Mouse (Mus musculus) liver, embryonic 16.5 days (tissue): ENCODE results near the gene Stap2. TPM values are rescaled to one million over a fixed set of nuclear protein-coding genes. Genes with fewer than 3 reads are reported as not detected.

Experiments
- ATAC-seq: fragments of 200-750 bp; cut with Nextera tagmentation; 2 replicates; pipeline ENCODE4 v1.8.0; 2017; ENCODE audit warnings: low read depth, mild to moderate bottlenecking, moderate number of reproducible peaks, moderate library complexity
- H3K27ac ChIP-seq: fragments of 300-500 bp; sonication (generic); 2 replicates; pipeline ENCODE4 v1.5.1; 2014; ENCODE audit warnings: mild to moderate bottlenecking, low read length
- H3K27me3 ChIP-seq: fragments of 300-500 bp; sonication (generic); 2 replicates; pipeline ENCODE4 v1.6.1; 2014; ENCODE audit warnings: low read depth, low read length, mixed read lengths; ENCODE audit not compliant: control insufficient read depth, insufficient read depth
- H3K36me3 ChIP-seq: fragments of 300-500 bp; sonication (generic); 2 replicates; pipeline ENCODE4 v1.6.1; 2014; ENCODE audit warnings: mild to moderate bottlenecking; ENCODE audit not compliant: control insufficient read depth, insufficient read depth
- H3K4me1 ChIP-seq: fragments of 300-500 bp; sonication (generic); 2 replicates; pipeline ENCODE4 v1.6.1; 2014; ENCODE audit warnings: low read depth, low read length, mixed read lengths; ENCODE audit not compliant: control insufficient read depth
- H3K4me2 ChIP-seq: fragments of 300-500 bp; sonication (generic); 2 replicates; pipeline ENCODE4 v1.6.1; 2014; ENCODE audit warnings: low read depth, low read length, mixed read lengths
- H3K4me3 ChIP-seq: fragments of 300-500 bp; sonication (generic); 2 replicates; pipeline ENCODE4 v1.5.1; 2014; ENCODE audit warnings: low read depth, mild to moderate bottlenecking, low read length
- H3K9ac ChIP-seq: fragments of 300-500 bp; sonication (generic); 2 replicates; pipeline ENCODE4 v1.6.1; 2014; ENCODE audit warnings: low read depth, low read length
- H3K9me3 ChIP-seq: fragments of 300-500 bp; sonication (generic); replicated peaks from 2 replicates; pipeline ENCODE4 v1.6.1; 2016; ENCODE audit warnings: low read length; ENCODE audit not compliant: control insufficient read depth
- WGBS: fragments of 180-500 bp; shearing (Covaris S2); extraction: QIAGEN DNeasy Blood & Tissue Kit; methylation state at CpG from one replicate; pipeline ENCODE4 v1.1.7; 2014; ENCODE audit not compliant: insufficient replicate concordance; 5-methylcytosine and 5-hydroxymethylcytosine counted together
- polyA plus RNA-seq: library from polyadenylated mRNA; unstranded; fragments of >200 nt; fragmentation: Nextera tagmentation; extraction: Ambion mirVana; gene quantifications from 2 replicates; pipeline ENCODE4 v1.2.1, GENCODE M21; 2015

Stap2 gene
- polyA plus RNA-seq, 1 experiment from 2014 or later, result 4.5 TPM

- H3K27me3 ChIP-seq, result no peaks in the 10 kb centered on the region; the same call in 1 of the 2 replicates
- no peak overlapping the region for H3K4me2 ChIP-seq
- H3K4me1 ChIP-seq, result peaks cover 4% of the 10 kb centered on the region
- WGBS, result 86% methylated on average over 9 of the region's 9 CpGs
- H3K36me3 ChIP-seq, result peaks cover 33% of the 10 kb centered on the region
- no peak overlapping the region for H3K4me3 ChIP-seq
- no peak overlapping the region for H3K9ac ChIP-seq
- ATAC-seq, result no peak
- H3K9me3 ChIP-seq, result no peaks in the 10 kb centered on the region
- H3K27ac ChIP-seq, result no peak overlapping the region
These were observed 9.9 kb upstream of the Stap2 start for GRCm38 (mm10) chr17:56015293-56015692.

- peaks cover 9% of the 10 kb centered on the region; the same call in 1 of the 2 replicates for H3K36me3 ChIP-seq
- ATAC-seq, result no peak
- WGBS, result 69% methylated on average over 7 of the region's 7 CpGs
These were observed 6.1 kb upstream of the Stap2 start for GRCm38 (mm10) chr17:56011441-56011840.

DNA sequence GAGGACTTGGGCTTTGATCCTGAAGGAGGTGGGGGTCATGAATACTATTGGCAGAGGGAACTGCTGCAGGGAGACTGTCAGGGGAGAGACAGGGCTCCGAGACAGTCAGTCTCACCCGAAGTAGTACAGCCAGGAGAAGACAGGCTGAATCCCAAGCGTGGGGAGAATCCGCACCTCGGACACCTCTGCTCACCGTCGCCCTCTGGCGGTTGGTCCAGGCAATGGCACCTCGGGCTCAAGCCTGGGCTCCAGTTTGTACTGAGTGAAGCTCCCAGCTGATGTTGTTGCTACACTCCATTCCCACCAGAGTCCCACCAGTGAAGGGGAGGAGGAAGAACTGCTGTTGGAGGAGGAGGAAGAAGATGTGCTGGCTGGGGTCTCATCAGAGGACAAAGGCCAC, 5.3 kb upstream of the Stap2 start:
- no peak overlapping the region for H3K9ac ChIP-seq
- H3K27ac ChIP-seq, result no peak overlapping the region
- no peak overlapping the region for H3K4me3 ChIP-seq
- no peak overlapping the region for H3K4me2 ChIP-seq
- H3K9me3 ChIP-seq, result no peaks in the 10 kb centered on the region
- no peak for ATAC-seq
- WGBS, result 5% methylated on average over 9 of the region's 9 CpGs
- peaks cover 2% of the 10 kb centered on the region; the same call in 1 of the 2 replicates for H3K36me3 ChIP-seq
- H3K4me1 ChIP-seq, result peaks cover 26% of the 10 kb centered on the region
- H3K27me3 ChIP-seq, result no peaks in the 10 kb centered on the region; the same call in 1 of the 2 replicates

More at GRCm38 (mm10) chr17:56011441-56011840, 6.1 kb upstream of the Stap2 start:
- Histone ChIP-seq H3K9me3 (no peaks in the 10 kb centered on the region), H3K4me2 (no peak overlapping the region), H3K27me3 (no peaks in the 10 kb centered on the region; the same call in 1 of the 2 replicates), H3K27ac (no peak overlapping the region), H3K4me3 (no peak overlapping the region), H3K4me1 (peaks cover 26% of the 10 kb centered on the region), H3K9ac (no peak overlapping the region)

DNA sequence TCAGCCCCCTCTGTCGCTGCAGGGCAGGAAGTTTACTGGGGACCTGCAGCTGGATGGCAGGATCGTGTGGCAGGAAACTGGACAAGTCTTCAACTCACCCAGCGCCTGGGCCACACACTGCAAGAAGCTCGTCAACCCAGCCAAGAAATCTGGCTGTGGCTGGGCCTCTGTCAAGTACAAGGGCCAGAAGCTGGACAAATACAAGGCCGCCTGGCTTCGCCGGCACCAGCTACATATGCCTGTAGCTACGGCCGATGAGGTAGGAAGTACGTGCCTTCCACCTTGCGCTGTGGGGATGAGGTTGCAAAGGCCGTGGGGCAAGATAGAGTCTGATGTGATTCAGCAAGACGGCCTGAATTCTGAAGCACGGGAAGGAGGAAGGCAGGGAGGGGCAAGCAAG, 4.9 kb upstream of the Stap2 start:
- H3K27ac ChIP-seq, result no peak overlapping the region
- no peaks in the 10 kb centered on the region for H3K9me3 ChIP-seq
- peaks cover 26% of the 10 kb centered on the region for H3K4me1 ChIP-seq
- no peaks in the 10 kb centered on the region; the same call in 1 of the 2 replicates for H3K27me3 ChIP-seq
- H3K4me2 ChIP-seq, result peak overlapping the region; percentile 87
- WGBS, result 57% methylated on average over 14 of the region's 14 CpGs
- H3K36me3 ChIP-seq, result no peaks in the 10 kb centered on the region
- ATAC-seq, result no peak
- H3K9ac ChIP-seq, result no peak overlapping the region
- peak overlapping the region; percentile 79; the same call in 1 of the 2 replicates for H3K4me3 ChIP-seq

DNA sequence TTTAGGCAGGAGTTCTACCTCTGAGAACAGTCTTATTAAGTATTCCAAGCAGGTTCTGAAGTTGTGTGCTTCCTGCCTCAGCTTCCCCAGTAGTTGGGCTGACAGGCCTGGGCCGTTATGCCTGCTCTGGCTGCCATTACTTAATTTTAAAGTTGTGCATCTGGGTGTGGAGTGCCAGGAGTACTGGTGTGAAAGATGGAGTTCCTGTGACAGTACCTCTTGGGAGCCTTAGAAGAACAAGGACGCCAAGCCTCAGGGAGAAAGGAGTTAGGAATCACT, 4.5 kb upstream of the Stap2 start:
- 50% methylated on average over 2 of the region's 2 CpGs for WGBS
- no peak for ATAC-seq
- peak overlapping the region; percentile 72 for H3K9ac ChIP-seq

GRCm38 (mm10) chr17:56009088-56009961, 3.9 kb upstream of the Stap2 start:
- Histone ChIP-seq H3K4me3 (peak overlapping the region; percentile 79), H3K9ac (peak overlapping the region; percentile 72), H3K9me3 (no peaks in the 10 kb centered on the region), H3K27me3 (no peaks in the 10 kb centered on the region; the same call in 1 of the 2 replicates), H3K27ac (peak overlapping the region; percentile 64), H3K4me2 (peak overlapping the region; percentile 87), H3K4me1 (peaks cover 26% of the 10 kb centered on the region), H3K36me3 (no peaks in the 10 kb centered on the region)
- 1% methylated on average over 62 of the region's 62 CpGs for WGBS
- peak; percentile 89 for ATAC-seq

More for the DNA sequence above, 4.5 kb upstream of the Stap2 start:
- Histone ChIP-seq H3K27me3 (no peaks in the 10 kb centered on the region; the same call in 1 of the 2 replicates), H3K27ac (no peak overlapping the region), H3K4me2 (peak overlapping the region; percentile 87), H3K4me3 (peak overlapping the region; percentile 79), H3K4me1 (peaks cover 26% of the 10 kb centered on the region), H3K9me3 (no peaks in the 10 kb centered on the region), H3K36me3 (no peaks in the 10 kb centered on the region)

DNA sequence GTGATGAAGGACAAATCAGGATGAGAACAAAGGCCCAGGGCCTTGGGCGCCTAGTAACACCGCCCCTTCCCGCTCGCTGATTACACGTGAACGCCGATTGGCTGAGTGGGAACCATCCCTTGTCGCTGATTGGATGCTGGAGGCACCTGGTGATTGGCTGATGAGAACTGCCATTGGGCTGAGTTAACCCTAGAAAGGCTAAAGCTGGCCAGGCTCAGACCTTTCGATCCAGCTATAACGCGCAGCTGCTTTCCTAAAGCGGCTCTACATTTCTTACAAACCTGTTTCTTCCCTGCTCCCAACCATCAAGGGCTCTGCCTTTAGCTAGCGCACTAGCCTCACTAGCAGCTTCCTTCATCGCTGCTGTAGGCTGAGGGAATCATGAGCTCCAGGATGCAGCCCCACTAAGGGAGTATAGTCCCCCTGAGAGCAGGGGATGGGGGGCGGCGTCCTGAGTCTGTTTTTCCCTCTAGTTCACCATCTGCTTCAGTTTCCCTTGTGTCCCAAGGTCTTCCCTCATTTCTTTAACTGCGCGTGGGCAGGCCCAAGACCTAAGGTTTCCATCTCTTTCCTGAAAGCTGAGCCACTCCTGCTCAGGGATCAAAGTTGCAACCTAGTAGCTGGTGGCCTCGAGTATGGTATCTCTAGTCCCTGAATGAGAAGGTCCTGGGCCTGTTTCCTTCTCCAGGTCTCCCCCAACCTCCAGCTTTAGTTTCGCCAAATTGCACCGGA, 3.1 kb upstream of the Stap2 start:
- peaks cover 26% of the 10 kb centered on the region for H3K4me1 ChIP-seq
- H3K4me2 ChIP-seq, result peak overlapping the region; percentile 87
- no peaks in the 10 kb centered on the region; the same call in 1 of the 2 replicates for H3K27me3 ChIP-seq
- peak; percentile 86 for ATAC-seq
- peak overlapping the region; percentile 64 for H3K27ac ChIP-seq
- peak overlapping the region; percentile 53 for H3K9ac ChIP-seq
- H3K36me3 ChIP-seq, result no peaks in the 10 kb centered on the region
- WGBS, result under 1% methylated on average over 21 of the region's 21 CpGs
- no peaks in the 10 kb centered on the region for H3K9me3 ChIP-seq
- H3K4me3 ChIP-seq, result peak overlapping the region; percentile 79

DNA sequence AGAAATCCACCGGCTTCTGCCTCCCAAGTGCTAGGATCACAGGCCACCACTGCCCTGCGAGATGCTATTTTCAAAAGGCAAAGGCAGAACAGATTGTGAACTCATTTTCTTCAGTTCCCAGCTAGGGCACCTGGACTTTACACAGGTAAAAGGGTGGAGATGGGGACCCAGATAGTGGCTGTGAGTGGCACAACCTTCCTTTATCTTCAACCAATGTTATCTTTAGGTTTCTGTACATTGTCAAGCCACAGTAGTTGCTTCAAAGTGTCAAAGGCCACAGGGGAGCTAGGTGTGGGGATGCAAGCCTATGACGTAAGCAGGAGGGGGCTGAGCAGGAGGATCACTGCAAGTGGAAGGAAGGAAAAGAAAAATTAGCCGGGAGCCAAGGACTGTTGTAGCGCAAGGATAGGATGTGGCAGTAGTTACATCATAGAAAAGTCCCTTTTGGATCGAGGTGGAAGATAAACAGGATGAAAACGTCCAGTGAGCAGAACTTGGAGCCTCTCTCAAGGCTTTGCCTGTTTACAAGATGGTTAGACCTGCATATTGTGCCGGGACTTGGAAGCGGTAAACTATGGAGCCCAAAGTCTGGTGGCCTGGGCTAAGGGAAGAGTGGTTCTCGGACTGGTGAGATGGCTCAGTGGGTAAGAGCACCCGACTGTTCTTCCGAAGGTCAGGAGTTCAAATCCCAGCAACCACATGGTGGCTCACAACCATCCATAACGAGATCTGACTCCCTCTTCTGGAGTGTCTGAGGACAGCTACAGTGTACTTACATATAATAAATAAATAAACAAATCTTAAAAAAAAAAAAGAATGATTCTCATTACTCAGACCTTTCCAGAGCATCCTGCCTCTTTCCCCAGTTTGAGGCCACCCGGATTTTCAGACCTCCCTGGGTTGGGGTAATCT, 2.3 kb upstream of the Stap2 start:
- Histone ChIP-seq H3K27ac (peak overlapping the region; percentile 56), H3K27me3 (no peaks in the 10 kb centered on the region; the same call in 1 of the 2 replicates), H3K36me3 (no peaks in the 10 kb centered on the region), H3K4me2 (peak overlapping the region; percentile 87; the same call in 1 of the 2 replicates), H3K9ac (no peak overlapping the region), H3K4me3 (peak overlapping the region; percentile 79), H3K4me1 (peaks cover 26% of the 10 kb centered on the region), H3K9me3 (no peaks in the 10 kb centered on the region)
- 36% methylated on average over 13 of the region's 14 CpGs for WGBS
- no peak for ATAC-seq
